In genomic region chr16:78575852-78576477, GRCm38 (mm10) we compare ENCODE assay signal across 8 mouse cellular contexts. TPM values are rescaled to one million over a fixed set of nuclear protein-coding genes. Genes with fewer than 3 reads are reported as not detected.
DNase-seq lines count a peak whose midpoint lies in the region; ATAC-seq and TF ChIP-seq lines count a peak whose summit lies in the region.

No protein-coding gene starts in this region.

- peak; percentile 74 for ATAC-seq in lung, embryonic 15.5 days (ENCODE audit: borderline replicate concordance, extremely low read depth, low FRiP score, low TSS enrichment)
- peak; percentile 10; the same call in 1 of the 2 replicates for ATAC-seq in neutrophil, adult 5-6 weeks (ENCODE audit: extremely low read depth, insufficient number of reproducible peaks, low FRiP score, poor library complexity, severe bottlenecking)

- no peaks in the 10 kb centered on the region for H3K36me3 ChIP-seq in lung, embryonic 15.5 days

- DNase-seq in ovary, postnatal 10 days (ENCODE audit: low spot score): peak; percentile 58
- no peak for DNase-seq in ovary, postnatal 36 days (ENCODE audit: low spot score)
- DNase-seq in fibroblast of lung, adult 2 months (ENCODE audit: low read depth): peak; percentile 18
- DNase-seq in induced T-regulatory cell, adult 2 months (ENCODE audit: low read depth): peak; percentile 70
- no peak for DNase-seq in spleen, adult 18-20 months

- peak overlapping the region; percentile 73 for H3K9ac ChIP-seq in lung, embryonic 15.5 days

- H3K4me1 ChIP-seq in bone marrow, adult 2 months (ENCODE audit: control insufficient read depth, insufficient read depth, low read length): peaks cover 3% of the 10 kb centered on the region
- H3K4me1 ChIP-seq in lung, embryonic 15.5 days: peaks cover 16% of the 10 kb centered on the region

- no peaks in the 10 kb centered on the region for H3K27me3 ChIP-seq in lung, embryonic 15.5 days

- H3K9me3 ChIP-seq in lung, embryonic 15.5 days: no peaks in the 10 kb centered on the region

- no peak for TF ChIP-seq POLR2A in bone marrow, adult 2 months (IDR thresholded peaks at IDR 0.05; ENCODE audit: borderline replicate concordance, control insufficient read depth, low read depth, low read length)

- H3K4me3 ChIP-seq in bone marrow, adult 2 months (replicated peaks; ENCODE audit: control insufficient read depth, low read depth, low read length): peak overlapping the region; percentile 68
- peak overlapping the region; percentile 68 for H3K4me3 ChIP-seq in lung, embryonic 15.5 days

- peak overlapping the region; percentile 69 for H3K4me2 ChIP-seq in lung, embryonic 15.5 days

- no peak for TF ChIP-seq CTCF in bone marrow, adult 2 months (IDR thresholded peaks at IDR 0.05; ENCODE audit: control insufficient read depth, insufficient read depth, low read length)

- peak overlapping the region; percentile 79 for H3K27ac ChIP-seq in bone marrow, adult 2 months (ENCODE audit: control insufficient read depth, insufficient read depth, low read depth, low read length, poor library complexity)
- H3K27ac ChIP-seq in lung, embryonic 15.5 days: peak overlapping the region; percentile 88

- under 1% methylated on average over 41 of the region's 41 CpGs for WGBS in bone marrow, adult 2 months
- under 1% methylated on average over 41 of the region's 41 CpGs for WGBS in lung, embryonic 15.5 days

RNA-seq across cellular contexts. Expression of gene D16Ertd472e, which starts 0.5 kb away (rescaled TPM):
- 3.8 TPM in 2 replicates for polyA plus RNA-seq in bone marrow, adult 2 months (2011; ENCODE audit: insufficient read depth, insufficient read length, low replicate concordance, missing spikeins)
- 15.6 and 17.2 TPM in 2 replicates for polyA plus RNA-seq in lung, embryonic 15.5 days (2015; fragmentation: Nextera tagmentation; extraction: Ambion mirVana)
- 23.6 and 24.4 TPM in 2 replicates for total RNA-seq in neutrophil, adult 5-6 weeks (2017)

Comparison
In these comparisons a context has a peak if more than half of its experiments do, and no peak if none do; other contexts are left out.
1. DNase-seq: peak in ovary, postnatal 10 days (single experiment), fibroblast of lung, adult 2 months (single experiment) and induced T-regulatory cell, adult 2 months (single experiment); none in ovary, postnatal 36 days (single experiment) and spleen, adult 18-20 months (0 of 2).